Mouse (Mus musculus) CH12.LX (cell line): ENCODE results near the gene Tradd. TPM values are rescaled to one million over a fixed set of nuclear protein-coding genes. Genes with fewer than 3 reads are reported as not detected.

Source experiments
- DNase-seq: peaks from one replicate; pipeline ENCODE4 v3.0.0-alpha.2; 2013; ENCODE audit errors: extremely low read depth
- H3K27ac ChIP-seq: 2 replicates; pipeline ENCODE4 v1.5.1; 2012; ENCODE audit warnings: low read depth, mild to moderate bottlenecking, control low read depth, moderate library complexity; ENCODE audit not compliant: insufficient read depth
- H3K27me3 ChIP-seq: replicated peaks from 2 replicates; pipeline ENCODE3; 2012; ENCODE audit warnings: inconsistent platforms
- H3K36me3 ChIP-seq, 2 experiments: replicated peaks in 1 of 2; 2 replicates each; pipeline versions ENCODE3 to v1.6.1; 2012; ENCODE audit warnings: inconsistent platforms in 1 of 2, low read length in 1 of 2, mild to moderate bottlenecking in 1 of 2, mixed read lengths in 1 of 2, moderate library complexity in 1 of 2; ENCODE audit not compliant: control insufficient read depth in 1 of 2, insufficient read depth in 1 of 2
- H3K4me1 ChIP-seq, 2 experiments: 2 replicates each; pipeline ENCODE4 v1.6.1; 2012; ENCODE audit warnings: inconsistent platforms in 1 of 2, moderate library complexity in 1 of 2; ENCODE audit not compliant: insufficient read depth in 2 of 2, control insufficient read depth in 1 of 2
- H3K4me2 ChIP-seq: 2 replicates; pipeline ENCODE4 v1.6.1; 2012; ENCODE audit warnings: low read depth, mild to moderate bottlenecking, control low read depth; ENCODE audit not compliant: poor library complexity, insufficient read depth, severe bottlenecking
- H3K4me3 ChIP-seq, 3 experiments: fragments of 150-350 bp in 1 of 3; sonication (generic) in 1 of 3; replicated peaks in 1 of 3; 2 replicates each; pipeline versions ENCODE3 to v1.5.1; 2011 to 2012; ENCODE audit warnings: low read depth in 2 of 3, low read length in 2 of 3, mild to moderate bottlenecking in 2 of 3, moderate library complexity in 2 of 3, control low read depth in 1 of 3, improper control_type of control experiment in 1 of 3, inconsistent platforms in 1 of 3, mixed read lengths in 1 of 3; ENCODE audit not compliant: poor library complexity in 1 of 3
- H3K79me2 ChIP-seq: replicated peaks from 2 replicates; pipeline ENCODE4 v1.6.1; 2012; ENCODE audit warnings: mild to moderate bottlenecking, moderate library complexity; ENCODE audit not compliant: control insufficient read depth, poor library complexity, insufficient read depth, severe bottlenecking; ENCODE audit errors: extremely low read depth
- H3K9ac ChIP-seq: 2 replicates; pipeline ENCODE4 v1.6.1; 2012; ENCODE audit warnings: low read depth, mild to moderate bottlenecking, control low read depth, moderate library complexity; ENCODE audit not compliant: insufficient read depth
- H3K9me3 ChIP-seq: replicated peaks from 2 replicates; pipeline ENCODE3; 2012; ENCODE audit warnings: low read length, inconsistent platforms, mixed read lengths
- BHLHE40 ChIP-seq: IDR thresholded peaks from 2 replicates; pipeline ENCODE4 v1.6.1; 2011; ENCODE audit warnings: mild to moderate bottlenecking, low read depth, low read length, improper control_type of control experiment
- CTCF ChIP-seq, 2 experiments: IDR thresholded peaks in 1 of 2; conservative IDR thresholded peaks in 1 of 2; 2 replicates each; pipeline ENCODE4 v1.5.1; 2011 to 2012; ENCODE audit warnings: low read depth in 2 of 2, low read length in 2 of 2, improper control_type of control experiment in 1 of 2, inconsistent platforms in 1 of 2, mild to moderate bottlenecking in 1 of 2, moderate library complexity in 1 of 2
- ELF1 ChIP-seq: IDR thresholded peaks from 2 replicates; pipeline ENCODE4 v1.6.1; 2014; ENCODE audit warnings: low read depth, mild to moderate bottlenecking, inconsistent platforms, low read length, improper control_type of control experiment
- IRF4 ChIP-seq: IDR thresholded peaks from 2 replicates; pipeline ENCODE4 v1.6.1; 2014; ENCODE audit warnings: low read depth, mild to moderate bottlenecking, inconsistent platforms, low read length, improper control_type of control experiment
- JUN ChIP-seq: IDR thresholded peaks from 2 replicates; pipeline ENCODE4 v1.6.1; 2011; ENCODE audit warnings: low read depth, mild to moderate bottlenecking, low read length, improper control_type of control experiment, moderate library complexity; ENCODE audit not compliant: insufficient read depth
- MAFK ChIP-seq: IDR thresholded peaks from 2 replicates; pipeline ENCODE4 v1.6.1; 2011; ENCODE audit warnings: low read length, improper control_type of control experiment; ENCODE audit not compliant: insufficient replicate concordance
- MAZ ChIP-seq: IDR thresholded peaks from 2 replicates; pipeline ENCODE4 v1.6.1; 2012; ENCODE audit warnings: low read depth, mild to moderate bottlenecking, inconsistent platforms, low read length, improper control_type of control experiment, moderate library complexity
- NELFE ChIP-seq: IDR thresholded peaks from 2 replicates; pipeline ENCODE4 v1.6.1; 2011; ENCODE audit warnings: low read depth, low read length, improper control_type of control experiment
- NRF1 ChIP-seq: IDR thresholded peaks from 2 replicates; pipeline ENCODE4 v1.6.1; 2014; ENCODE audit warnings: low read depth, mild to moderate bottlenecking, inconsistent platforms, low read length, improper control_type of control experiment, moderate library complexity
- RCOR1 ChIP-seq: conservative IDR thresholded peaks from 2 replicates; pipeline ENCODE4 v1.6.1; 2012; ENCODE audit warnings: low read depth, mild to moderate bottlenecking, inconsistent platforms, low read length, improper control_type of control experiment
- UBTF ChIP-seq: IDR thresholded peaks from 2 replicates; pipeline ENCODE4 v1.6.1; 2012; ENCODE audit warnings: low read depth, mild to moderate bottlenecking, inconsistent platforms, low read length, improper control_type of control experiment, moderate library complexity
- USF1 ChIP-seq: IDR thresholded peaks from 2 replicates; pipeline ENCODE4 v1.6.1; 2014; ENCODE audit warnings: low read depth, mild to moderate bottlenecking, inconsistent platforms, low read length, improper control_type of control experiment
- USF2 ChIP-seq: conservative IDR thresholded peaks from 2 replicates; pipeline ENCODE4 v1.6.1; 2011; ENCODE audit warnings: low read depth, low read length, improper control_type of control experiment
- ZMIZ1 ChIP-seq: IDR thresholded peaks from 2 replicates; pipeline ENCODE4 v1.6.1; 2012; ENCODE audit warnings: low read depth, mild to moderate bottlenecking, inconsistent platforms, low read length, improper control_type of control experiment
- ZNF384 ChIP-seq: IDR thresholded peaks from 2 replicates; pipeline ENCODE4 v1.6.1; 2012; ENCODE audit warnings: low read depth, low read length, improper control_type of control experiment, inconsistent platforms
- dilution Hi-C: fragments of 300-500 bp; cut with MboI; formaldehyde crosslinking; loops from 2 replicates; pipeline ENCODE4 v1.14.3; 2020; ENCODE audit warnings: low sequenced_read_pairs; ENCODE audit not compliant: extremely low pct_unique_long_range_greater_than_20kb, extremely low pct_ligation_motif_present
- in situ Hi-C: fragments of 300-500 bp; cut with MboI; formaldehyde crosslinking; loops from 3 replicates; pipeline ENCODE4 v1.14.3; 2019; ENCODE audit warnings: low sequenced_read_pairs, low pct_ligation_motif_present, low pct_unique_long_range_greater_than_20kb, mixed read lengths
- polyA plus RNA-seq: library from polyadenylated mRNA; unstranded; fragments of >175 nt; gene quantifications from 2 replicates; pipeline ENCODE4 v1.2.1, GENCODE M21; 2012; ENCODE audit warnings: low read depth; ENCODE audit not compliant: insufficient read length
- total RNA-seq, 2 experiments: library from RNA; depleted of rRNA; stranded (reverse); fragments of 300-350 nt in 1 of 2; fragments of >200 nt in 1 of 2; gene quantifications; 2 replicates each; pipeline ENCODE4 v1.2.3; 2012 to 2014

Tradd gene
- total and polyA plus RNA-seq, 3 experiments: 18.6 to 30.8 (median 20.4) TPM

- dilution Hi-C loops: no loop called here
Measured at GRCm38 (mm10) chr8:105241016-105241415, 23.4 kb downstream of the Tradd start.

GRCm38 (mm10) chr8:105237442-105238142 lies 26.8 kb downstream of the Tradd start:
- Histone ChIP-seq H3K4me3 (no peak overlapping the region), H3K36me3 (peaks cover 47 to 81% of the 10 kb centered on the region in 2 experiments), H3K27ac (no peak overlapping the region), H3K9me3 (no peaks in the 10 kb centered on the region), H3K9ac (no peak overlapping the region), H3K4me1 (peaks cover 0 to 3% of the 10 kb centered on the region in 2 experiments; a peak in 1 of 4 replicates), H3K79me2 (no peaks in the 10 kb centered on the region), H3K27me3 (no peaks in the 10 kb centered on the region), H3K4me2 (no peak overlapping the region)
- dilution Hi-C loops (no loop called here), in situ Hi-C loops (no loop called here)
- DNase-seq: no peak
- no peak for TF ChIP-seq ELF1
- TF ChIP-seq ZNF384: no peak
- TF ChIP-seq RCOR1: no peak
- no peak for TF ChIP-seq NELFE
- no peak for TF ChIP-seq USF2
- no peak for TF ChIP-seq ZMIZ1
- no peak for TF ChIP-seq CTCF (conservative IDR thresholded peaks at IDR 0.05 in 1 of 2, IDR thresholded peaks at IDR 0.05 in 1 of 2; ENCODE audit: low read depth in 2 of 2, low read length in 2 of 2)
- TF ChIP-seq UBTF: no peak

More at GRCm38 (mm10) chr8:105241016-105241415, 23.4 kb downstream of the Tradd start:
- Histone ChIP-seq H3K36me3 (peaks cover 35 to 81% of the 10 kb centered on the region in 2 experiments), H3K9me3 (no peaks in the 10 kb centered on the region), H3K79me2 (no peaks in the 10 kb centered on the region), H3K9ac (no peak overlapping the region), H3K4me3 (no peak overlapping the region), H3K27ac (no peak overlapping the region), H3K4me2 (no peak overlapping the region), H3K27me3 (no peaks in the 10 kb centered on the region), H3K4me1 (no peaks in the 10 kb centered on the region)
- no peak for TF ChIP-seq IRF4
- no peak for TF ChIP-seq MAZ
- in situ Hi-C loops: no loop called here
- DNase-seq: no peak

GRCm38 (mm10) chr8:105235206-105235605 lies 29.2 kb downstream of the Tradd start:
- H3K9me3 ChIP-seq: no peaks in the 10 kb centered on the region
- peaks cover 0 to 15% of the 10 kb centered on the region in 2 experiments; a peak in 2 of 4 replicates for H3K4me1 ChIP-seq
- peaks cover 29 to 70% of the 10 kb centered on the region in 2 experiments for H3K36me3 ChIP-seq
- H3K27me3 ChIP-seq: no peaks in the 10 kb centered on the region
- H3K9ac ChIP-seq: no peak overlapping the region
- no peak for TF ChIP-seq JUN
- TF ChIP-seq MAFK: no peak
- no peak for TF ChIP-seq ZNF384
- no peak for TF ChIP-seq NRF1
- no peak for TF ChIP-seq NELFE
- TF ChIP-seq RCOR1: no peak
- no peak for TF ChIP-seq BHLHE40
- TF ChIP-seq USF1: no peak
- TF ChIP-seq UBTF: no peak
- TF ChIP-seq, all 38 proteins: peak for 0
- no peak overlapping the region for H3K27ac ChIP-seq
- no peak overlapping the region for H3K4me2 ChIP-seq
- H3K4me3 ChIP-seq: no peak overlapping the region
- DNase-seq: no peak
- in situ Hi-C loops (no loop called here), dilution Hi-C loops (no loop called here)
- H3K79me2 ChIP-seq: no peaks in the 10 kb centered on the region
